Mouse (Mus musculus): ENCODE measurements around the gene Desi2. TPM values are rescaled to one million over a fixed set of nuclear protein-coding genes. Genes with fewer than 3 reads are reported as not detected.
A peak's percentile ranks its signal among the peaks of the same experiment; 100 is the strongest.

The Desi2 gene
- polyA plus RNA-seq, 1 experiment from 2014 or later = 25.4 TPM

- ATAC-seq (replicated peaks; ENCODE audit: low FRiP score, low read depth) (peak; percentile 57; the same call in 1 of the 2 replicates), DNase-seq (ENCODE audit: low spot score) (peak; percentile 83)
- Histone ChIP-seq H3K36me3 (ENCODE audit: insufficient read depth, low read length) (no peaks in the 10 kb centered on the region), H3K27ac (no peak overlapping the region), H3K9me3 (replicated peaks; ENCODE audit: low read length) (no peaks in the 10 kb centered on the region), H3K4me2 (ENCODE audit: low read length) (no peak overlapping the region), H3K4me3 (replicated peaks; ENCODE audit: low read depth, low read length) (no peak overlapping the region), H3K27me3 (ENCODE audit: insufficient read depth, low read length) (no peaks in the 10 kb centered on the region), H3K9ac (ENCODE audit: low read depth, low read length) (no peak overlapping the region), H3K4me1 (replicated peaks; ENCODE audit: insufficient read depth, low read length) (no peaks in the 10 kb centered on the region)
- WGBS = 30% methylated on average over 3 of the region's 3 CpGs
- TF ChIP-seq CTCF (IDR thresholded peaks at IDR 0.05; ENCODE audit: low read depth) = peak; percentile 91
These were observed 116.2 kb downstream of the Desi2 start for GRCm38 (mm10) chr1:178303425-178303824.

Other genes starting within 250 kb of the Desi2 start
- gene Catspere2, start 204.0 kb upstream of the Desi2 start, polyA plus RNA-seq (2015; fragmentation: Nextera tagmentation; extraction: Ambion mirVana) = 0.66 and 0.69 TPM in 2 replicates
- 216 and 225 TPM in 2 replicates for gene Cox20, start 131.7 kb downstream of the Desi2 start, polyA plus RNA-seq (2015; fragmentation: Nextera tagmentation; extraction: Ambion mirVana)
- gene Hnrnpu, start 150.4 kb downstream of the Desi2 start, polyA plus RNA-seq (2015; fragmentation: Nextera tagmentation; extraction: Ambion mirVana) = 274 and 302 TPM in 2 replicates
- gene Efcab2, start 218.7 kb downstream of the Desi2 start, polyA plus RNA-seq (2015; fragmentation: Nextera tagmentation; extraction: Ambion mirVana) = 8.1 TPM in 2 replicates